Mouse (Mus musculus) cerebellum, adult 11-12 months (tissue): Measurements from ENCODE around the gene Rffl.
A peak's percentile ranks its signal among the peaks of the same experiment; 100 is the strongest.
"Not testable (repeated sequence)": the region's sequence is repeated elsewhere in the genome, so short reads cannot be mapped to it uniquely, and the experiment has no call there.

ENCODE experiments used
- DNase-seq: peaks from one replicate; pipeline ENCODE4 v3.0.0; 2022

Rffl gene

DNA sequence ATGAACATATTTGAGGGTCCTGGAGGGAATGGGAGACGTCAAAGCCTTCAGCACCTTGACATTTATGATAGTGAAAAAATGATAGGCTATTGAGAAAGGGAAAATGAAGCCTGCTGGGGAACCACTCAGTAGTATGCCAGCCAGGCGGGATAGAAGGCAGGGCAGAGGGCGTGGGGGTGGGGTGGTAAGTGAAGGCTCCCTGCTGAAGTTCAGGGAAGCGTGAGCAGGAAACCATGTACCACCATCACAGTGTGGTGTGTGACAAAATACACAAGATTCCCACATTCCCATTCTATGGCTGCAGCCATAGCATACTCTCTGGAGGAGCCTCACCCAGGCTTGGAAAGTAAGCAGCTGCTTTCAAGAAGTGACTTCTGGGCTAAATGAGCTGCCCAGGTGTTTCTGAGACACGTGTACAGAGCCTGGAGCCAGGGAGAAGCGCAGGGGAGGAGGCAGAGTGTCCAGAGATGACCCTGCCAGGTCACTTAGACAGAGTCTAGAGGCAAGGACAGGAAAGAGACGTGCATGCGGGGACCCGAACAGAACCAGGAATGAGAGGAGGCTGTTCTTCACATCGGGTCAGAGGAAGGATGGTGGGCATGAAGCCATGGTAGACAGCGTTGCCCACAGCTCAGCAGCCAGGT lies 26.1 kb downstream of the Rffl start:
- DNase-seq: no peak

GRCm38 (mm10) chr11:82838511-82838910 lies 32.5 kb downstream of the Rffl start:
- DNase-seq: no peak

DNA sequence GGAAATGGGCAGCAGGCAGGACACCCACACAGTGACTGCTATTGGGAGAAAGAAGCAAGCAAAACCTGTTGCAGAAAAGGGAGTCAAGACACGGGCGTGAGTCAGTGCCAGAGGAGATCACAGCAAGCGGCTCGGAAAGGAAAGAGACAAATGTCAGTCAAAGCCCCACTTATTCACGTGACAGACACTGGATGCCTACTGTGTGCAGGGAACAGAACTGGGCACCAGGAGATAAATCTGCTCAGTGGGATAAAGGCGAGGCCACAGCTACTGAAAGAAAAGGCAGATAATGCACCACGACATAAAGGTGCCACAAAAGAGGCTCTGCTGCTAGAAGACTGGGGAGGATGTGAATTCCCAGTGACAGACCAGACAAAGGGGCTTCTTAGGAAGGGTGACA lies 33.2 kb downstream of the Rffl start:
- no peak for DNase-seq

- DNase-seq: no peak
These were observed 33.8 kb downstream of the Rffl start for GRCm38 (mm10) chr11:82837192-82837591.

GRCm38 (mm10) chr11:82835616-82836432 lies 35.2 kb downstream of the Rffl start:
- DNase-seq: no peak

- DNase-seq: not testable (repeated sequence)
These were observed 36.7 kb downstream of the Rffl start for GRCm38 (mm10) chr11:82834359-82834758.

GRCm38 (mm10) chr11:82833929-82834328 lies 37.1 kb downstream of the Rffl start:
- no peak for DNase-seq

GRCm38 (mm10) chr11:82832402-82832801 lies 38.6 kb downstream of the Rffl start:
- not testable (repeated sequence) for DNase-seq

- no peak for DNase-seq
These were observed 39.8 kb downstream of the Rffl start for GRCm38 (mm10) chr11:82831008-82831893.

- no peak for DNase-seq
These were observed 44.2 kb downstream of the Rffl start for GRCm38 (mm10) chr11:82826818-82827217.

- DNase-seq: no peak
These were observed 50.1 kb downstream of the Rffl start for GRCm38 (mm10) chr11:82820788-82821456.

GRCm38 (mm10) chr11:82819350-82819749 lies 51.7 kb downstream of the Rffl start:
- no peak for DNase-seq

GRCm38 (mm10) chr11:82808485-82808884 lies 62.5 kb downstream of the Rffl start:
- no peak for DNase-seq

DNA sequence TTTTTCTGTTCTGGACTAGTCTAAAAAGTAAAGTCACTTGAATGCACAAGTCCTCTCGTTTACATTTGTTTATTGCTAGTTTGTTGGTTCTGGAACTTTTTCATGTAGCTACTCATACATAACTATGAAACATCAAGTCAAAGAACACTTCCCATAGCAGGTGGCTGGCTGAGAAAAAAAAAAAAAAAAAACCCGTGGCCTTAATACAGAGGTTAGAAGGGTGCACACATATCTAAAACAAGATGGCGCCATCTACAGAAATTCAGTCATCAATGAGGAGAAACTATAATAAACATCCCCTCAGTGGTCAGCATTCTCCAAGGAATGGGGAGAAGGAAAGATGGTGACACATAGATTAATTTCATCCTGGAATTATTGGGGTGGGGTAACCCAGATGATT lies 63.6 kb downstream of the Rffl start:
- DNase-seq: no peak

- DNase-seq: no peak
These were observed 64.4 kb downstream of the Rffl start for GRCm38 (mm10) chr11:82806656-82807055.

GRCm38 (mm10) chr11:82783453-82783852 lies 87.6 kb downstream of the Rffl start:
- no peak for DNase-seq

- DNase-seq: no peak
These were observed 88.8 kb downstream of the Rffl start for GRCm38 (mm10) chr11:82782197-82782596.

DNA sequence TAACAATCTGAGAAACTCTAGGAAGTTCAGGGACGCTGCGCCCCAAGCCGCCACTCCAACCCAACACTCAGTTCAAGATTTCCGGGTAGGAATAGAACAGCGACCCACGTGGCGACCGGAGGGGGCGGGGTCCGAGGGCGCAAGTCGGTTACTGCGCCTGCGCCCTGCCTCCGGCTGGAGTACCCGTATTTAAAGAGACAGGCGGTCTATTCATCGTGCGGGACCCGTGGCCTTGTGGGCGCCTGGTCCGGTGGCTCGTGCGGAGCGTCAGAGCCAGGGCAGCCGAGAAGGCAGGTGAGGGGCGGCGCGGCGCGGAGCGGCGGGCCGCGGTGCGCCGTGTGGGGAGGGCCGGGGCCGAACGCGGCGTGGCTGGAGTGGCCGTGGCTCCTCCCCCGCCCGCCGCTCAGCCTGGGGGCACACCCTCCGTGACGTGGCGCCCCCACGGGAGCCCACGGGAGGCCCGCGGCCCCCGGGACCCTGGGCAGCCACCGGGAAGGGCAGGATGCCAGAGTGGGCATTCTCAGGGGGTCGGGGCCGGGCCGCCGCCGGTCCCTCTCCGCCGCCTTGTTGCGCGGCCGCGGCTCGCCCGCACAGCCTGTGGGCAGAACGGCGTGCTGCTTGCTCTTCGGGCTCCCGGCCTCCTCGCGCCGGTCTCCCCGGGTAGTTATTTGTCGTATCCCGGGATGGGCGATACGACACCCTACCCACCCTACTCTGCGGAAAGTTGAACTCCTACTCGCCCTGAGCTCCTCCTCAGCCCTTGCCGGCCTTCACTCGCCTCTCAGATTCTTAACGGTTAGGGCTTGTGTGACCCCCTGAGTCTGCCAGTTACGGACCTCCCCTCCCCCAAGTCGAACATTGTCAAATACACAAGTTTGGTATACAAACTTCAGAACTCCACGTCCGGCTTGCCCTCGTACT lies 89.8 kb downstream of the Rffl start, which contains the start of gene Lig3:
Lig3 (plus strand) TSS at position 126 of the 921 bp plus-strand sequence.
- DNase-seq: peak; percentile 93

DNA sequence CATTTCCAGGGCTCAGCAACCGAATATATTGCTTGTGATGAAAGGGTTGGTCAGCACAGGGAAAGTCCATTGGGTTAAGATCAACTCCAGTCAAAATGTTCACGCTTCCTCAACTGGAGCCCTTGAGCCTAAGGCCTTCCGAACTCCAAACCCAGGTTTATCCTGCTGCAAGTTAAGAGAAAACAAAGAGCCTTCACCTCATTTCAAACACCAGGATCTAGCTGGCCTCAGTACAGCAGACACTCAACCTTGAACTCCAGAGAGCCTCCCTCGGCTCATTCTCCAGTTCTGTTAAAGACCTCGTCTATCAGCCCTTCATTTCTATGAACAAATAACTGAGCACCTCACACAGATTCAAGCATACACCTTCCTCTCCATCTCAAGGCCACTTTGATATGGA lies 90.9 kb downstream of the Rffl start:
- DNase-seq: no peak

- DNase-seq: no peak
These were observed 106.5 kb downstream of the Rffl start for GRCm38 (mm10) chr11:82764438-82764924.

- DNase-seq: peak; percentile 91
These were observed 107.1 kb downstream of the Rffl start, which contains the start of the genes Cct6b and Zfp830 for GRCm38 (mm10) chr11:82763742-82764437. Gene Cct6b (minus strand): TSS chr11:82764321. Gene Zfp830 (plus strand): TSS chr11:82764345.
